Mouse (Mus musculus) ES-Bruce4 (cell line): ENCODE results near the gene Mroh2a.

Experiments
- CTCF ChIP-seq: IDR thresholded peaks from one replicate; pipeline ENCODE4 v1.8.1; 2011; ENCODE audit warnings: low read depth, low read length
- EP300 ChIP-seq: IDR thresholded peaks from 2 replicates; pipeline ENCODE4 v1.6.1; 2011; ENCODE audit warnings: low read depth, low read length; ENCODE audit not compliant: insufficient read depth
- POLR2A ChIP-seq: IDR thresholded peaks from one replicate; pipeline ENCODE4 v1.8.1; 2011; ENCODE audit warnings: low read length; ENCODE audit not compliant: insufficient read depth

DNA sequence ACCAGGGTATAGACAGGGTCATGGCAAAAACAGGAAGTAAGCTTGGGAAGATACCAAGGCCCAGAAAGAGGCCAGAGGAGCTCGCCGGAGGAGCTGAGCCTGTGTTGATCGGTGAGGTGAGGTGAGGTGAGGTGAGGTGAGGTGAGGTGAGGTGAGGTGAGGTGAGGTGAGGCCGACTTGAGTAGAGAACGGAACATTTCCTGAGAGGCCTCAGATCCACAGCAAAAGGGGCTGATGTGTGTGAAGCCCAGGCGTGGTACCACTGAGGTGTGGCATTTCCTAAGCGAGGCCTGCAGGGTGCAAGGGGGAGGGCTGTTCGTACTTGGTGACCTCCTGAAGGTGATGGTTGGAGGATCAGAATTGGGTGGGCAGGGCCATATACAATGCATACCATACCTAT is 26.3 kb downstream of the Mroh2a start:
- TF ChIP-seq CTCF: no peak
- no peak for TF ChIP-seq POLR2A
- no peak for TF ChIP-seq EP300
